27 mouse cellular contexts compared by ENCODE assay signal in genomic region chr2:96547171-96547570, GRCm38 (mm10).
"Had no signal": no experiment of that assay in that cellular context is flagged by ENCODE, and none has a peak within 500 bp of the region (broad histone marks: within the 10 kb centered on the region; RNA-seq: fewer than 3 reads in every experiment).

No protein-coding gene starts in this region.

- DNase-seq: cerebellum, adult 8-10 months; cerebellum, adult 9-10 months; cerebellum, adult 9-11 months; cerebellum, postnatal 10 days; cerebellum, postnatal 14 days; cerebellum, postnatal 25 days; cerebellum, postnatal 36 days; forebrain, postnatal 0 days; gastrocnemius, adult 2 months; gastrocnemius, postnatal 10 days; gastrocnemius, postnatal 14 days; gastrocnemius, postnatal 25 days; gastrocnemius, postnatal 36 days; heart, adult 11 months; heart, adult 18-20 months; heart, adult 2 months had no signal

- H3K36me3 ChIP-seq: embryonic facial prominence, embryonic 10.5 days; embryonic facial prominence, embryonic 12.5 days; embryonic facial prominence, embryonic 13.5 days; embryonic facial prominence, embryonic 15.5 days; forebrain, embryonic 10.5 days; forebrain, embryonic 12.5 days; forebrain, embryonic 15.5 days had no signal

- H3K27me3 ChIP-seq: embryonic facial prominence, embryonic 12.5 days; embryonic facial prominence, embryonic 13.5 days; embryonic facial prominence, embryonic 15.5 days; forebrain, embryonic 12.5 days; forebrain, embryonic 13.5 days; forebrain, embryonic 15.5 days had no signal

- H3K27ac ChIP-seq: embryonic facial prominence, embryonic 10.5 days; embryonic facial prominence, embryonic 12.5 days; embryonic facial prominence, embryonic 13.5 days; embryonic facial prominence, embryonic 15.5 days; forebrain, embryonic 10.5 days; forebrain, embryonic 12.5 days; forebrain, embryonic 13.5 days; forebrain, embryonic 15.5 days; gastrocnemius, adult 2 months; heart, adult 2 months had no signal

- H3K4me1 ChIP-seq: embryonic facial prominence, embryonic 10.5 days; embryonic facial prominence, embryonic 12.5 days; embryonic facial prominence, embryonic 13.5 days; embryonic facial prominence, embryonic 15.5 days; forebrain, embryonic 10.5 days; forebrain, embryonic 12.5 days; forebrain, embryonic 13.5 days; forebrain, embryonic 15.5 days had no signal

- ATAC-seq: forebrain, embryonic 13.5 days; forebrain, embryonic 14.5 days; forebrain, embryonic 15.5 days; forebrain, embryonic 16.5 days; forebrain, postnatal 0 days had no signal

- H3K4me3 ChIP-seq: embryonic facial prominence, embryonic 10.5 days; embryonic facial prominence, embryonic 12.5 days; embryonic facial prominence, embryonic 13.5 days; embryonic facial prominence, embryonic 15.5 days; erythroblast, embryonic 14.5 days; forebrain, embryonic 10.5 days; forebrain, embryonic 12.5 days; forebrain, embryonic 13.5 days; forebrain, embryonic 15.5 days; gastrocnemius, adult 2 months; heart, adult 2 months had no signal
